ENCODE assay signal across 17 mouse cellular contexts in the genomic region with DNA sequence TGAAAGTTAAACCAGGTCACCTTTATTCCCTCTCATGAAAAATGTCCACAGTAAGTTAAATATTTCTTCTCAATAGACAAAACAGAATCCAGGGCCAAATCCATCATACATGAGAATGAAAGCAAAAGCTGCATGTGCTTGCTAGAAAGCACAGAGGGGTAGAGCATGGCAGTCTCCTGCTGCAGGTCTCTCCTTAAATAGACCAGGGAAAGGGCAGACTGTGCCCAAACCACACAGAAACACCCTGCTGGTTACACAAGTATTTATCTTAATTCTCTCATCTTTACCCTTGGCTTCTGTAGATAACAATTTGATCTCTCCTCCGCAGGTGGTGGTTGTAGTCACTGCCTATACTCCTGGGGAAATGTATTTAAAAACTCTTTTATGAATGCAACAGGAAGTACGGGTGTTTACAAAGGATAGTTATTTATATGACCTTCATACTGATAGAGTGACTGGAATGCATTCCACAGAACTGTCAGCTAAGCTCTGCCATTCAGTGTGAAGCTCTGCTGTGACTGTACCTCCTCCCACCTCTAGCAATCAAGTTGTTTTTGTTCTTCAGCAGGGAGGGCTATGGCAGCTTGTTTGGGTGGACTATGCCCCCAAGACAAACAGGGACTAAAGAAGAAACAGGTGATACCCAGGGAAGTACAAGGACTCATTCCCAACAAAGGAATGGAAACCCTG.
DNase-seq lines count a peak whose midpoint lies in the region; ATAC-seq and TF ChIP-seq lines count a peak whose summit lies in the region.
"Had no signal": no experiment of that assay in that cellular context is flagged by ENCODE, and none has a peak within 500 bp of the region (broad histone marks: within the 10 kb centered on the region; RNA-seq: fewer than 3 reads in every experiment).

No protein-coding gene starts in this region.

- peak overlapping the region; percentile 11; the same call in 1 of the 2 replicates for H3K4me2 ChIP-seq in heart, embryonic 12.5 days
- peak overlapping the region; percentile 40 for H3K4me2 ChIP-seq in heart, embryonic 16.5 days (ENCODE audit: low read depth, low read length)
- H3K4me2 ChIP-seq in kidney, postnatal 0 days (ENCODE audit: low read length), result no peak overlapping the region
- H3K4me2 ChIP-seq: forebrain, embryonic 13.5 days; hindbrain, embryonic 13.5 days had no signal

- H3K27ac ChIP-seq in heart, embryonic 12.5 days (ENCODE audit: poor library complexity, severe bottlenecking), result peak overlapping the region; percentile 32
- H3K27ac ChIP-seq in heart, embryonic 16.5 days (ENCODE audit: low read length), result peak overlapping the region; percentile 60
- no peak overlapping the region for H3K27ac ChIP-seq in kidney, postnatal 0 days
- no peak overlapping the region for H3K27ac ChIP-seq in kidney, adult 2 months (ENCODE audit: insufficient read depth, low read depth, low read length)
- H3K27ac ChIP-seq: embryonic facial prominence, embryonic 10.5 days; forebrain, embryonic 13.5 days; hindbrain, embryonic 13.5 days; hindbrain, postnatal 0 days had no signal

- H3K4me1 ChIP-seq in heart, embryonic 12.5 days (replicated peaks), result 0 out of 2 replicates have a peak, but pooled peaks cover 8% of the 10 kb centered on the region
- peaks cover 6% of the 10 kb centered on the region for H3K4me1 ChIP-seq in heart, embryonic 16.5 days (ENCODE audit: control insufficient read depth, insufficient read depth, low read length)
- no peaks in the 10 kb centered on the region for H3K4me1 ChIP-seq in kidney, postnatal 0 days (replicated peaks; ENCODE audit: insufficient read depth, low read length)
- no peaks in the 10 kb centered on the region for H3K4me1 ChIP-seq in kidney, adult 2 months (ENCODE audit: control insufficient read depth, insufficient read depth, low read length)
- H3K4me1 ChIP-seq: embryonic facial prominence, embryonic 10.5 days; forebrain, embryonic 13.5 days; hindbrain, embryonic 13.5 days had no signal

- H3K27me3 ChIP-seq in heart, embryonic 12.5 days (replicated peaks), result no peaks in the 10 kb centered on the region
- no peaks in the 10 kb centered on the region for H3K27me3 ChIP-seq in heart, embryonic 16.5 days (ENCODE audit: control insufficient read depth, insufficient read depth, low read length)
- no peaks in the 10 kb centered on the region for H3K27me3 ChIP-seq in kidney, postnatal 0 days (ENCODE audit: insufficient read depth, low read length)
- no peaks in the 10 kb centered on the region for H3K27me3 ChIP-seq in kidney, adult 2 months (replicated peaks; ENCODE audit: control insufficient read depth, insufficient read depth, low read length)
- H3K27me3 ChIP-seq: forebrain, embryonic 13.5 days; hindbrain, embryonic 13.5 days had no signal

- intact Hi-C loops in heart, postnatal 14 days (cut with DNase I), result no loop called here

- 37% methylated on average over 2 of the region's 2 CpGs for WGBS in heart, embryonic 12.5 days
- 27% methylated on average over 2 of the region's 2 CpGs for WGBS in heart, embryonic 16.5 days
- 80% methylated on average over 2 of the region's 2 CpGs for WGBS in kidney, postnatal 0 days
- 56% methylated on average over 2 of the region's 2 CpGs for WGBS in kidney, adult 2 months

- H3K9me3 ChIP-seq in heart, embryonic 12.5 days (replicated peaks), result no peaks in the 10 kb centered on the region
- no peaks in the 10 kb centered on the region for H3K9me3 ChIP-seq in heart, embryonic 16.5 days (replicated peaks; ENCODE audit: control insufficient read depth, low read length)
- no peaks in the 10 kb centered on the region for H3K9me3 ChIP-seq in kidney, postnatal 0 days (replicated peaks; ENCODE audit: low read length)
- H3K9me3 ChIP-seq: embryonic facial prominence, embryonic 10.5 days; forebrain, embryonic 13.5 days; hindbrain, embryonic 13.5 days had no signal

- 0 out of 2 replicates have a peak, but pooled peaks have one; percentile 42 for ATAC-seq in heart, embryonic 12.5 days (ENCODE audit: insufficient number of reproducible peaks, low FRiP score)
- ATAC-seq in heart, embryonic 16.5 days (replicated peaks; ENCODE audit: extremely low read depth, insufficient read depth, low FRiP score), result peak; percentile 72; the same call in 1 of the 2 replicates
- no peak for ATAC-seq in kidney, postnatal 0 days (replicated peaks; ENCODE audit: low FRiP score, low read depth)
- no peak for ATAC-seq in frontal cortex, adult (ENCODE audit: low TSS enrichment)
- ATAC-seq: forebrain, embryonic 13.5 days; hindbrain, postnatal 0 days had no signal

- DNase-seq in heart, adult 18-20 months, result no peak
- no peak for DNase-seq in heart, postnatal 14 days
- DNase-seq in kidney, postnatal 0 days (ENCODE audit: low spot score), result peak; percentile 4
- DNase-seq in kidney, adult 2 months, result no peak
- DNase-seq: adrenal gland, adult 8-10 months; adrenal gland, postnatal 36 days; cerebellum, adult 2 months; cerebellum, postnatal 10 days; gastrocnemius, postnatal 36 days; kidney, adult 8-10 months had no signal

- H3K36me3 ChIP-seq in heart, embryonic 12.5 days, result no peaks in the 10 kb centered on the region
- no peaks in the 10 kb centered on the region for H3K36me3 ChIP-seq in heart, embryonic 16.5 days (ENCODE audit: control insufficient read depth, insufficient read depth)
- H3K36me3 ChIP-seq in kidney, postnatal 0 days (ENCODE audit: insufficient read depth, low read length), result no peaks in the 10 kb centered on the region
- H3K36me3 ChIP-seq in kidney, adult 2 months (ENCODE audit: control insufficient read depth, insufficient read depth, low read length), result no peaks in the 10 kb centered on the region
- H3K36me3 ChIP-seq: embryonic facial prominence, embryonic 10.5 days; hindbrain, embryonic 13.5 days had no signal

- H3K4me3 ChIP-seq in heart, embryonic 12.5 days, result no peak overlapping the region
- no peak overlapping the region for H3K4me3 ChIP-seq in heart, embryonic 16.5 days (ENCODE audit: low read length)
- H3K4me3 ChIP-seq in kidney, postnatal 0 days (replicated peaks; ENCODE audit: low read depth, low read length), result no peak overlapping the region
- H3K4me3 ChIP-seq in kidney, adult 2 months (ENCODE audit: insufficient read depth, low read depth, low read length), result no peak overlapping the region
- H3K4me3 ChIP-seq: embryonic facial prominence, embryonic 10.5 days; forebrain, embryonic 13.5 days; hindbrain, embryonic 13.5 days had no signal

- TF ChIP-seq POLR2A in kidney, adult 2 months (IDR thresholded peaks at IDR 0.05; ENCODE audit: low read depth, low read length), result no peak

- no peak for TF ChIP-seq CTCF in kidney, postnatal 0 days (IDR thresholded peaks at IDR 0.05; ENCODE audit: low read depth)
- TF ChIP-seq CTCF in kidney, adult 2 months (conservative IDR thresholded peaks at IDR 0.05; ENCODE audit: insufficient read depth, insufficient read length, low read depth, low read length), result no peak

- no peak overlapping the region for H3K9ac ChIP-seq in heart, embryonic 12.5 days
- H3K9ac ChIP-seq in heart, embryonic 16.5 days (ENCODE audit: low read length), result no peak overlapping the region; the same call in 1 of the 2 replicates
- H3K9ac ChIP-seq in kidney, postnatal 0 days (ENCODE audit: low read depth, low read length), result no peak overlapping the region
- H3K9ac ChIP-seq: forebrain, embryonic 13.5 days; hindbrain, embryonic 13.5 days had no signal

Comparison
In these comparisons a context has a peak if more than half of its experiments do, and no peak if none do; other contexts are left out.
1. ATAC-seq: peak in heart, embryonic 12.5 days (single experiment) and heart, embryonic 16.5 days (single experiment); none in kidney, postnatal 0 days (single experiment) and frontal cortex, adult (single experiment).
2. H3K27ac ChIP-seq: peak in heart, embryonic 12.5 days (single experiment) and heart, embryonic 16.5 days (single experiment); none in kidney, postnatal 0 days (single experiment) and kidney, adult 2 months (single experiment).